Comparison of ENCODE assay signal across 7 mouse cellular contexts in the genomic region with DNA sequence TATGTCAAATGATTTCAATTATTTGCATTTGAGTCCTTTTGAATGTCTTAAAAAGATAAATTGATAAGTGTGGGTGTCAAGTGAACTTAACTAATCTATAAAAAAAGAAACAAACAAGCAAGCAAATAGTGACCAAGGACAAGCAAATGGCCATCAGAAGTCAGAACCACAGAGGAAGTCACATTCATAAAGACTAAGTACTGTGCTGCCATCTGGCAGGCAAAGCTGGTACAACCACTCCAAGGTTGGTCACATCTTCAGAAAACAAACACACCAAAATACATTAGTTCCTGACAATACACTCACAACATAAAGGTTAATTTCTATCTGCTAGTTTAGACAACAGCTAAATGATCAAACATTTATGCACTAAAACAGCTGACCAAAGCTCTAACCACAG. TPM values are rescaled to one million over a fixed set of nuclear protein-coding genes. Genes with fewer than 3 reads are reported as not detected.
DNase-seq lines count a peak whose midpoint lies in the region; ATAC-seq and TF ChIP-seq lines count a peak whose summit lies in the region.

No protein-coding gene starts in this region.

- H3K27ac ChIP-seq in lung, embryonic 14.5 days (ENCODE audit: low read depth) = no peak overlapping the region

- no peak for ATAC-seq in lung, embryonic 14.5 days (ENCODE audit: insufficient read depth)
- ATAC-seq in monocyte, adult 5-6 weeks (replicated peaks; ENCODE audit: insufficient number of reproducible peaks, low FRiP score, low TSS enrichment, poor library complexity, severe bottlenecking) = no peak

- H3K4me3 ChIP-seq in lung, embryonic 14.5 days (ENCODE audit: low read depth, low read length) = no peak overlapping the region
- no peak overlapping the region for H3K4me3 ChIP-seq in lung, adult 2 months (replicated peaks; ENCODE audit: extremely low read depth, low read depth, low read length)

- H3K9ac ChIP-seq in lung, embryonic 14.5 days = no peak overlapping the region

- no peaks in the 10 kb centered on the region for H3K4me1 ChIP-seq in lung, embryonic 14.5 days (ENCODE audit: insufficient read depth)
- H3K4me1 ChIP-seq in lung, adult 2 months (ENCODE audit: control insufficient read depth, insufficient read depth, low read length) = no peaks in the 10 kb centered on the region

- DNase-seq in lung, embryonic 14.5 days = peak; percentile 63
- no peak for DNase-seq in lung, adult 2 months
- peak; percentile 63 for DNase-seq in NIH3T3 (ENCODE audit: low read depth)
- peak; percentile 71 to 79 for DNase-seq in cerebellum, postnatal 10 days
- DNase-seq in induced T-regulatory cell, adult 2 months (ENCODE audit: low read depth) = peak; percentile 39
- DNase-seq in lung, postnatal 36 days = peak; percentile 35

- H3K9me3 ChIP-seq in lung, embryonic 14.5 days (ENCODE audit: low read depth, low read length) = no peaks in the 10 kb centered on the region

- no peak overlapping the region for H3K4me2 ChIP-seq in lung, embryonic 14.5 days

- TF ChIP-seq POLR2A in lung, adult 2 months (IDR thresholded peaks at IDR 0.05; ENCODE audit: borderline replicate concordance, extremely low read depth, low read depth, low read length) = no peak

- no peaks in the 10 kb centered on the region; the same call in 1 of the 2 replicates for H3K36me3 ChIP-seq in lung, embryonic 14.5 days (ENCODE audit: insufficient read depth)

- no peaks in the 10 kb centered on the region for H3K27me3 ChIP-seq in lung, embryonic 14.5 days (ENCODE audit: insufficient read depth, low read length)

- TF ChIP-seq CTCF in lung, embryonic 14.5 days (IDR thresholded peaks at IDR 0.05; ENCODE audit: low read depth) = peak; percentile 62
- TF ChIP-seq CTCF in lung, adult 2 months (IDR thresholded peaks at IDR 0.05; ENCODE audit: insufficient read depth, low read length) = no peak

RNA-seq across cellular contexts. Expression of a gene that starts 24.2 kb away (rescaled TPM):
- polyA plus RNA-seq in lung, embryonic 14.5 days (2014; fragmentation: Nextera tagmentation; extraction: Ambion mirVana) = 17.0 and 21.6 TPM in 2 replicates
- polyA plus RNA-seq in lung, adult 2 months (2012; rRNA removed) = 0.93 and 0.95 TPM in 2 replicates
- total RNA-seq in monocyte, adult 5-6 weeks (2017) = 4.2 to 19.1 TPM (median 9.0 TPM) in 3 replicates

RNA-seq across cellular contexts. Expression of a gene that starts 24.2 kb away (rescaled TPM):
- 40.5 and 47.5 TPM in 2 replicates for polyA plus RNA-seq in lung, embryonic 14.5 days (2014; fragmentation: Nextera tagmentation; extraction: Ambion mirVana)
- polyA plus RNA-seq in lung, adult 2 months (2012; rRNA removed) = 3.6 and 6.4 TPM in 2 replicates
- 35.0 to 49.4 TPM (median 48.8 TPM) in 3 replicates for total RNA-seq in monocyte, adult 5-6 weeks (2017)

RNA-seq across cellular contexts. Expression of a gene that starts 24.3 kb away (rescaled TPM):
- polyA plus RNA-seq in lung, embryonic 14.5 days (2014; fragmentation: Nextera tagmentation; extraction: Ambion mirVana) = not detected in 2 replicates
- polyA plus RNA-seq in lung, adult 2 months (2012; rRNA removed) = 13.1 and 15.9 TPM in 2 replicates
- total RNA-seq in monocyte, adult 5-6 weeks (2017) = 6.4 TPM in 1 of 3 replicates, not detected in the others

RNA-seq across cellular contexts. Expression of a gene that starts 40.8 kb away (rescaled TPM):
- 26.7 and 28.3 TPM in 2 replicates for polyA plus RNA-seq in lung, embryonic 14.5 days (2014; fragmentation: Nextera tagmentation; extraction: Ambion mirVana)
- polyA plus RNA-seq in lung, adult 2 months (2012; rRNA removed) = 2.2 and 3.9 TPM in 2 replicates
- total RNA-seq in monocyte, adult 5-6 weeks (2017) = 3.8 to 9.8 TPM (median 4.4 TPM) in 3 replicates

Comparison
In these comparisons a context has a peak if more than half of its experiments do, and no peak if none do; other contexts are left out.
1. RNA of a gene that starts 24.3 kb away (polyA plus RNA-seq): 13.1 to 15.9 TPM in lung, adult 2 months; not detected in lung, embryonic 14.5 days; every median in the first group is over 10 times any median in the second.